Mouse (Mus musculus) testis, adult 2 months (tissue): Measurements from ENCODE around the gene Galnt14.

Experiments used
- CTCF ChIP-seq: fragments of 200-500 bp; IDR thresholded peaks from 2 replicates; pipeline ENCODE4 v1.5.1; 2012; ENCODE audit warnings: low read depth, mild to moderate bottlenecking, inconsistent platforms, low read length, moderate library complexity; ENCODE audit not compliant: control insufficient read depth, insufficient read depth, insufficient replicate concordance
- POLR2A ChIP-seq: fragments of 200-500 bp; IDR thresholded peaks from 2 replicates; pipeline ENCODE4 v1.6.1; 2012; ENCODE audit warnings: low read depth, mild to moderate bottlenecking, inconsistent platforms, low read length, moderate library complexity; ENCODE audit not compliant: control insufficient read depth

GRCm38 (mm10) chr17:73561149-73561548, 149.1 kb downstream of the Galnt14 start:
- TF ChIP-seq POLR2A (no peak), CTCF (no peak)
